Mouse (Mus musculus) heart, embryonic 15.5 days (tissue): ENCODE measurements around the gene Lrsam1. TPM values are rescaled to one million over a fixed set of nuclear protein-coding genes. Genes with fewer than 3 reads are reported as not detected.

ENCODE experiments used
- ATAC-seq: fragments of 200-750 bp; cut with Nextera tagmentation; replicated peaks from 2 replicates; pipeline ENCODE4 v1.8.0; 2017; ENCODE audit warnings: low read depth, moderate TSS enrichment; ENCODE audit not compliant: insufficient number of reproducible peaks, insufficient read depth, low FRiP score
- H3K27ac ChIP-seq: fragments of 300-500 bp; sonication (generic); 2 replicates; pipeline ENCODE4 v1.5.1; 2015; ENCODE audit warnings: mild to moderate bottlenecking, inconsistent platforms
- H3K27me3 ChIP-seq: fragments of 300-500 bp; sonication (generic); 2 replicates; pipeline ENCODE4 v1.6.1; 2015; ENCODE audit warnings: inconsistent platforms
- H3K36me3 ChIP-seq: fragments of 300-500 bp; sonication (generic); 2 replicates; pipeline ENCODE4 v1.6.1; 2015; ENCODE audit warnings: mild to moderate bottlenecking, inconsistent platforms
- H3K4me1 ChIP-seq: fragments of 300-500 bp; sonication (generic); replicated peaks from 2 replicates; pipeline ENCODE4 v1.6.1; 2015; ENCODE audit warnings: inconsistent platforms
- H3K4me2 ChIP-seq: fragments of 300-500 bp; sonication (generic); 2 replicates; pipeline ENCODE4 v1.6.1; 2015; ENCODE audit warnings: inconsistent platforms, mild to moderate bottlenecking, moderate library complexity
- H3K4me3 ChIP-seq: fragments of 300-500 bp; sonication (generic); 2 replicates; pipeline ENCODE4 v1.5.1; 2015; ENCODE audit warnings: mild to moderate bottlenecking, inconsistent platforms
- H3K9ac ChIP-seq: fragments of 300-500 bp; sonication (generic); 2 replicates; pipeline ENCODE4 v1.6.1; 2015; ENCODE audit warnings: mild to moderate bottlenecking, inconsistent platforms
- H3K9me3 ChIP-seq: fragments of 300-500 bp; sonication (generic); replicated peaks from 2 replicates; pipeline ENCODE4 v1.6.1; 2016; ENCODE audit warnings: inconsistent platforms
- WGBS: fragments of 180-500 bp; shearing (Covaris S2); methylation state at CpG from one replicate; pipeline ENCODE4 v1.1.7; 2015; ENCODE audit warnings: mixed read lengths; 5-methylcytosine and 5-hydroxymethylcytosine counted together
- polyA plus RNA-seq: library from polyadenylated mRNA; unstranded; fragments of >200 nt; fragmentation: Nextera tagmentation; extraction: Ambion mirVana; gene quantifications from 2 replicates; pipeline ENCODE4 v1.2.1, GENCODE M21; 2015

The Lrsam1 gene
- polyA plus RNA-seq, 1 experiment from 2014 or later = 8.3 TPM

DNA sequence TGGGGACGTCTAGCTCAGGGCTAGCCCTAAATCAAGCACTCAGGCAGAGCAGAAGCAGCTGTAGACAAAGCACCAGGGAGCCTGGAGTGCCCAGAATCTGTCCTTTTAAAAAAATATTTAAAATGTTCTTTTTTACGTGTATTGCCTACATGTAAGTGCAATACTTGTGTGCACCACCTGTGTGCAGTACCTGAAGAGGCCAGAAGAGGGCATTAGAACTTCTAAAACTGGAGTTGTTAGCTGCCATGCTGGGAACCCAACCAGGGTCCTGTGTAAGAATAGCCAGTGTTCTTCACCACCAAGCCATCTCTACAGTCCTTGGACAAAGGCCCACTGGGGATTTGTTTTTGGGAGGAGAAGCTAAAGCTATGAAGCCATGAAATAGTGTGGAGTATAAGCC lies 6.8 kb downstream of the Lrsam1 start:
- H3K4me2 ChIP-seq = no peak overlapping the region
- WGBS = 89% methylated on average over 2 of the region's 2 CpGs
- ATAC-seq = no peak
- H3K36me3 ChIP-seq = peaks cover 44% of the 10 kb centered on the region
- H3K27me3 ChIP-seq = no peaks in the 10 kb centered on the region
- no peaks in the 10 kb centered on the region for H3K4me1 ChIP-seq
- no peak overlapping the region for H3K9ac ChIP-seq
- H3K9me3 ChIP-seq = no peaks in the 10 kb centered on the region
- no peak overlapping the region for H3K27ac ChIP-seq
- H3K4me3 ChIP-seq = no peak overlapping the region

DNA sequence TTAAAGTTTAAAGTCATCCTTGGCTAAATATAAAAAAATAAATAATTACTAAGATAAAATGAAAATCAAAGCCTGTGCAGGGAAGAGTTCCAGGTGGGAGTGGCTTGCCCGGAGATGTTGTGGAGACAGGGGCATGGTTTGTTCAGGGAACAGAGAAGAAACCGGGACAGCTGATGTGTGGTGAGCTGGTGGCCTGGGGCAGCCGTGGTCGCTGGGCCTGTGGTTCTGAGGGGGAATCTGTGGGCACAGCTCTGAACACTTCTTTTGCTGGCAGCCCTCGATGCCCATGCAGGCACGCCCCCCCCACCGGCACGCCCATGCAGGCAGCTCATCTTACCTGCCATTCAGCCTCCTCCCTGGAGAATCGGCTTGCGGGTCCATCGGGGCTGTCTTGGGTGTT lies 14.0 kb downstream of the Lrsam1 start:
- Histone ChIP-seq H3K4me2 (no peak overlapping the region), H3K9me3 (no peaks in the 10 kb centered on the region), H3K4me1 (no peaks in the 10 kb centered on the region), H3K27ac (no peak overlapping the region), H3K36me3 (peaks cover 48% of the 10 kb centered on the region; the same call in 1 of the 2 replicates), H3K4me3 (no peak overlapping the region), H3K9ac (no peak overlapping the region), H3K27me3 (no peaks in the 10 kb centered on the region)
- 85% methylated on average over 11 of the region's 11 CpGs for WGBS
- ATAC-seq = no peak

DNA sequence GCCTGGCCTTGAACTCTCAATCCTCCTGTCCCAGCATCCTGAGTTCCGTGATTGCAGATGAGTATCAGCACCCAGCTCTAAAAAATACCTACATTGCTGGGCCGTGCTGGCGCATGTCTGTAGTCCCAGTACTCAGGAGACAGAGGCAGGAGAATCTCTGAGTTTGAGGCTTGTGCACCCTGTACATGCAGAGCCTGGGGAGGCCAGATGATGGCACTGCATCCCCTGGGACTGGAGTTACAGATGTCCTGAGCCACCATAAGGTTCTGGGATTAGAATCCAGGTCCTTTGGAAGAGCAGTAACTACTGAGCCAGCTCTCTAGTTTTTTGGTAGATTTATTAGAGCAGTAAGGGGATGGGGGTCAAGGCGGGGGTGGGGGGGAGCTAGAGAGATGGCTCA lies 20.9 kb downstream of the Lrsam1 start:
- no peak overlapping the region for H3K27ac ChIP-seq
- no peak overlapping the region for H3K4me2 ChIP-seq
- H3K9me3 ChIP-seq = no peaks in the 10 kb centered on the region
- no peak overlapping the region for H3K9ac ChIP-seq
- WGBS = 95% methylated on average over 4 of the region's 4 CpGs
- H3K4me1 ChIP-seq = no peaks in the 10 kb centered on the region
- H3K27me3 ChIP-seq = no peaks in the 10 kb centered on the region
- H3K4me3 ChIP-seq = no peak overlapping the region
- H3K36me3 ChIP-seq = peaks cover 41% of the 10 kb centered on the region
- ATAC-seq = no peak

DNA sequence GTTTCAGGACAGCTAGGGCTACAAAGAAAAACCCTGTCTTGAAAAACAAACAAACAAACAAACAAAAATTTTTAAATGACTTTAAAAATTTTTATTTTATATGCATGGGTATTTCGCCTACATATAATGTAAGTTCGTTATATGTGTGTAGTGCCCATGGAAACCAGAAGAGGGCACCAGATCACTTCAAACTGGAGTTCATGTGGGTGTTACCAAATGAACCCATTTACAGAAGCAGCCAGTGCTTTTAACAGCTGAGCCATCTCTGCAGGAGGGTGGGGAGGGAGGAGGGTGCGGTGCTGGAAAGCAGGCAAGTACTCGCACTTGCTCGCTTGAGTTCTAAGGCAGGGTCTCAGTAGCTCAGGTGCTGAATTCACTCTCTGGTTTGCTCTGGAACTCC lies 22.0 kb downstream of the Lrsam1 start:
- Histone ChIP-seq H3K27ac (no peak overlapping the region), H3K9ac (no peak overlapping the region), H3K36me3 (peaks cover 38% of the 10 kb centered on the region), H3K4me1 (no peaks in the 10 kb centered on the region), H3K27me3 (no peaks in the 10 kb centered on the region), H3K4me3 (no peak overlapping the region), H3K9me3 (no peaks in the 10 kb centered on the region), H3K4me2 (no peak overlapping the region)
- ATAC-seq = no peak
- 70% methylated on average over 5 of the region's 5 CpGs for WGBS

DNA sequence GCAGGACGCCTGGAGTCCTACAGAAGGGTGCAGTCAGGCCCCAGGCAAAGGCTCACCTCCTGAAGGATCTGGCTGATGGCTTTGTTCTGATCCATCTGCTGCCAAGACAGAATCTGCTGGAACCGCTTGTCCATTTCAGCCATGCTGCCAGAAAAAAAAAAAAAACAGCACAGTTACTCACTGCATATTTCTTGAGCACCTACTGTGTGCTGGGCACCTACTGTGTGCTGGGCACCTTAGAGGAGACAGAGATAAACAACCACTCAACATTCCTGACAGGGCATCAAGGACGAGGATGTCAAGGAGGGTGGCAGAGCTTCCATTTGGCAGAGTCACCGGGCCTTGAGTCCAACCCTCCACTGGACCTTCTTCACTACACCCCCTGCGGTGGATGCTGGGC lies 22.7 kb downstream of the Lrsam1 start:
- H3K27ac ChIP-seq = no peak overlapping the region
- H3K36me3 ChIP-seq = peaks cover 36% of the 10 kb centered on the region
- H3K4me1 ChIP-seq = no peaks in the 10 kb centered on the region
- H3K9me3 ChIP-seq = no peaks in the 10 kb centered on the region
- no peaks in the 10 kb centered on the region for H3K27me3 ChIP-seq
- no peak for ATAC-seq
- H3K4me3 ChIP-seq = no peak overlapping the region
- WGBS = 83% methylated on average over 5 of the region's 5 CpGs
- no peak overlapping the region for H3K4me2 ChIP-seq
- H3K9ac ChIP-seq = no peak overlapping the region

- WGBS = 80% methylated on average over 7 of the region's 7 CpGs
- Histone ChIP-seq H3K4me1 (peaks cover 3% of the 10 kb centered on the region), H3K4me2 (no peak overlapping the region), H3K27me3 (no peaks in the 10 kb centered on the region), H3K4me3 (no peak overlapping the region), H3K9ac (no peak overlapping the region), H3K36me3 (peaks cover 17% of the 10 kb centered on the region; the same call in 1 of the 2 replicates), H3K27ac (no peak overlapping the region), H3K9me3 (no peaks in the 10 kb centered on the region)
- ATAC-seq = no peak
Observed at GRCm38 (mm10) chr2:32931730-32932129, 29.7 kb downstream of the Lrsam1 start.

DNA sequence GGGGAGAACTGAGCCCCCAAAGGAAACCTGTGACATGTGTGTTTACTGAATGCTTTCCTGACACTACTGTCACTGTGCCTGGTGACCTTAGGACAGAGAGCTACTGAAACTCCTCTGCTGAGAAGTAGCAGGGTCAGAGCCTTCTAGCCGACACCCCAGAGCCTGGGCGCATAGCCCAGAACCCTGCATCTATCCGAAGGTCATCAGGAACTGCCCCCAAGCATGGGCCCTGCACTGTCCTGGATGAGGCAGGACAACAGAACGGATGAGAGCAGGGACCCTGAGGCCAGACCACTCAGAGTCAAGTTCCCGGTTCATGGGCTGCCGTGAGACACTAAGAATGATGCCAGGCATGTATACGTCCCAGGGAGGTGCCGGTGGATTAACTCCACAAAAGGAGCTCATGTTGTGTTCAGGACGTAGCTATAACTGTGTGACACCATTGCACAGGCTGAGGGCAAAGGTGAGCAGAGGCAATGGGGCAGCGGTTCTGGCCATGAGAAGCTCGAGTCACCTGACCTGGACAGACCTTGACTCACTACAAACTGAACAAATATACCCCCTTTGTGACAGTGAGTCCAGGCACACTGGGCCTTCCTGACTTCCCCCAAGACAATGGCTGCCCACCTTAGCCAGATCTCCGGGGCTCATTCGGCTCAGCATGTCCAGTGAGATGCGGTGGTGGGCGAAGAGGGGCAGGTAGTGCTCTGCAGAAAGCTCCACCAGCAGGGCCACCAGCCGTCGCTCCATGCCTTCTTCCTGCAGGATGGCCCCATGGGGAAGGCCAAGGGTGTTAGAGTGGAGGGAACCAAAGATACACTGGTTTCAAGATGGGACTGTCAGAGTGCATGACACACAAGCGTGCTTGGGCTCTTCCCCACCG lies 32.2 kb downstream of the Lrsam1 start:
- no peak overlapping the region for H3K9ac ChIP-seq
- WGBS = 86% methylated on average over 19 of the region's 19 CpGs
- H3K36me3 ChIP-seq = peaks cover 15% of the 10 kb centered on the region; the same call in 1 of the 2 replicates
- H3K4me2 ChIP-seq = no peak overlapping the region
- peaks cover 3% of the 10 kb centered on the region for H3K4me1 ChIP-seq
- no peak for ATAC-seq
- H3K27me3 ChIP-seq = no peaks in the 10 kb centered on the region
- H3K27ac ChIP-seq = no peak overlapping the region
- H3K9me3 ChIP-seq = no peaks in the 10 kb centered on the region
- no peak overlapping the region for H3K4me3 ChIP-seq

GRCm38 (mm10) chr2:32928235-32928946 lies 33.0 kb downstream of the Lrsam1 start:
- Histone ChIP-seq H3K4me3 (no peak overlapping the region), H3K27ac (peak overlapping the region; percentile 42; the same call in 1 of the 2 replicates), H3K4me2 (no peak overlapping the region), H3K4me1 (peaks cover 3% of the 10 kb centered on the region), H3K9me3 (no peaks in the 10 kb centered on the region), H3K9ac (no peak overlapping the region), H3K36me3 (peaks cover 23% of the 10 kb centered on the region; the same call in 1 of the 2 replicates), H3K27me3 (no peaks in the 10 kb centered on the region)
- 30% methylated on average over 10 of the region's 10 CpGs for WGBS
- peak; percentile 47; the same call in 1 of the 2 replicates for ATAC-seq

- no peaks in the 10 kb centered on the region for H3K9me3 ChIP-seq
- peaks cover 24% of the 10 kb centered on the region for H3K36me3 ChIP-seq
- H3K27ac ChIP-seq = peak overlapping the region; percentile 42; the same call in 1 of the 2 replicates
- H3K9ac ChIP-seq = no peak overlapping the region
- no peak overlapping the region for H3K4me3 ChIP-seq
- 66% methylated on average over 15 of the region's 15 CpGs for WGBS
- H3K4me1 ChIP-seq = peaks cover 3% of the 10 kb centered on the region
- H3K4me2 ChIP-seq = no peak overlapping the region
- no peaks in the 10 kb centered on the region for H3K27me3 ChIP-seq
- ATAC-seq = no peak
Observed at GRCm38 (mm10) chr2:32927624-32928234, 33.7 kb downstream of the Lrsam1 start.

GRCm38 (mm10) chr2:32926330-32927075 lies 34.9 kb downstream of the Lrsam1 start:
- H3K36me3 ChIP-seq = peaks cover 35% of the 10 kb centered on the region
- WGBS = 82% methylated on average over 12 of the region's 12 CpGs
- no peak for ATAC-seq

More at GRCm38 (mm10) chr2:32926330-32927075, 34.9 kb downstream of the Lrsam1 start:
- H3K9ac ChIP-seq = no peak overlapping the region
- H3K4me2 ChIP-seq = no peak overlapping the region
- H3K27me3 ChIP-seq = no peaks in the 10 kb centered on the region
- H3K9me3 ChIP-seq = no peaks in the 10 kb centered on the region
- peaks cover 3% of the 10 kb centered on the region for H3K4me1 ChIP-seq
- no peak overlapping the region for H3K27ac ChIP-seq
- no peak overlapping the region for H3K4me3 ChIP-seq
